Mouse (Mus musculus) heart, embryonic 14.5 days (tissue): ENCODE results near the gene Ttc23. TPM values are rescaled to one million over a fixed set of nuclear protein-coding genes. Genes with fewer than 3 reads are reported as not detected.

Source experiments
- ATAC-seq: fragments of 200-750 bp; cut with Nextera tagmentation; 2 replicates; pipeline ENCODE4 v1.8.0; 2017; ENCODE audit warnings: low read depth, moderate TSS enrichment; ENCODE audit not compliant: insufficient number of reproducible peaks, insufficient read depth, low FRiP score
- H3K27ac ChIP-seq, 2 experiments: fragments of 200-500 bp in 1 of 2; fragments of 300-500 bp in 1 of 2; sonication (generic) in 1 of 2; replicated peaks in 1 of 2; 2 replicates each; pipeline ENCODE4 v1.5.1; 2012 to 2014; ENCODE audit warnings: low read depth in 2 of 2, low read length in 2 of 2, control low read depth in 1 of 2, mild to moderate bottlenecking in 1 of 2, mixed read lengths in 1 of 2; ENCODE audit not compliant: control insufficient read depth in 1 of 2, insufficient read depth in 1 of 2
- H3K27me3 ChIP-seq: fragments of 300-500 bp; sonication (generic); 2 replicates; pipeline ENCODE4 v1.6.1; 2014; ENCODE audit warnings: mild to moderate bottlenecking, low read length, control low read depth; ENCODE audit not compliant: control insufficient read depth, insufficient read depth
- H3K36me3 ChIP-seq: fragments of 300-500 bp; sonication (generic); 2 replicates; pipeline ENCODE4 v1.6.1; 2014; ENCODE audit warnings: mild to moderate bottlenecking, control low read depth, low read length, mixed read lengths; ENCODE audit not compliant: control insufficient read depth, insufficient read depth
- H3K4me1 ChIP-seq, 2 experiments: fragments of 200-500 bp in 1 of 2; fragments of 300-500 bp in 1 of 2; sonication (generic) in 1 of 2; 2 replicates each; pipeline ENCODE4 v1.6.1; 2012 to 2014; ENCODE audit warnings: low read length in 2 of 2, control low read depth in 1 of 2, mixed read lengths in 1 of 2; ENCODE audit not compliant: control insufficient read depth in 2 of 2, insufficient read depth in 2 of 2
- H3K4me2 ChIP-seq: fragments of 300-500 bp; sonication (generic); 2 replicates; pipeline ENCODE4 v1.6.1; 2014; ENCODE audit warnings: mild to moderate bottlenecking, low read length
- H3K4me3 ChIP-seq, 2 experiments: fragments of 200-500 bp in 1 of 2; fragments of 300-500 bp in 1 of 2; sonication (generic) in 1 of 2; 2 replicates each; pipeline ENCODE4 v1.5.1; 2012 to 2014; ENCODE audit warnings: low read length in 2 of 2, mild to moderate bottlenecking in 2 of 2, control low read depth in 1 of 2, low read depth in 1 of 2, moderate library complexity in 1 of 2; ENCODE audit not compliant: control insufficient read depth in 1 of 2, insufficient read depth in 1 of 2
- H3K9ac ChIP-seq: fragments of 300-500 bp; sonication (generic); 2 replicates; pipeline ENCODE4 v1.6.1; 2014; ENCODE audit warnings: mild to moderate bottlenecking, low read length
- H3K9me3 ChIP-seq: fragments of 300-500 bp; sonication (generic); 2 replicates; pipeline ENCODE4 v1.6.1; 2016; ENCODE audit warnings: low read length, control low read depth; ENCODE audit not compliant: control insufficient read depth
- WGBS: fragments of 180-500 bp; shearing (Covaris S2); extraction: QIAGEN DNeasy Blood & Tissue Kit; methylation state at CpG from one replicate; pipeline ENCODE4 v1.1.7; 2014; 5-methylcytosine and 5-hydroxymethylcytosine counted together
- polyA plus RNA-seq: library from polyadenylated mRNA; unstranded; fragments of >200 nt; fragmentation: Nextera tagmentation; extraction: Ambion mirVana; gene quantifications from 2 replicates; pipeline ENCODE4 v1.2.1, GENCODE M21; 2014

The Ttc23 gene
- polyA plus RNA-seq, 1 experiment from 2014 or later: 20.9 TPM

DNA sequence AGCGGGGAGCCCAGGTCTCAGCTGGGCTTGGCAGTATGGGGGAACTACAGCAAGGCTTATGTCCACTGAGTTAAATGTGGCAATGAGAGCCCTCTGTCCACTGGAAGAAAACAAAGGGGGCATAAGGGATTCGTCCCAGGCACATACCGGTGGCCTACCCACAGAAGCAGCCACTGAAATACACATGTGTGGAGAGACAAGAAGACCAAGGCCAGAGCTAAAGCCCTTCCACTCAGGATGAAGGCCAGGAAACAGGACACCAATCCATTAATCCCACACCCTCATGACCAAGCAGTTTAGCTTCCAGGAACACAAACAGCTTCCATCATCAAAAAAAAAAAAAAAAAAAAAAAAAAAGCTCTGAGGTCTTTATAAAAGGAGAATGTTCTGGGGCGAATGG lies 93.2 kb downstream of the Ttc23 start:
- Histone ChIP-seq H3K36me3 (0 out of 2 replicates have a peak, but pooled peaks cover 5% of the 10 kb centered on the region), H3K4me2 (no peak overlapping the region), H3K27me3 (no peaks in the 10 kb centered on the region), H3K9ac (no peak overlapping the region), H3K9me3 (no peaks in the 10 kb centered on the region), H3K4me1 (peaks cover 21 to 24% of the 10 kb centered on the region in 2 experiments), H3K27ac (peak overlapping the region in 1 of 2 experiments; percentile 68; a peak in 1 of 4 replicates), H3K4me3 (no peak overlapping the region)
- WGBS: 80% methylated on average over 4 of the region's 4 CpGs
- ATAC-seq: no peak

DNA sequence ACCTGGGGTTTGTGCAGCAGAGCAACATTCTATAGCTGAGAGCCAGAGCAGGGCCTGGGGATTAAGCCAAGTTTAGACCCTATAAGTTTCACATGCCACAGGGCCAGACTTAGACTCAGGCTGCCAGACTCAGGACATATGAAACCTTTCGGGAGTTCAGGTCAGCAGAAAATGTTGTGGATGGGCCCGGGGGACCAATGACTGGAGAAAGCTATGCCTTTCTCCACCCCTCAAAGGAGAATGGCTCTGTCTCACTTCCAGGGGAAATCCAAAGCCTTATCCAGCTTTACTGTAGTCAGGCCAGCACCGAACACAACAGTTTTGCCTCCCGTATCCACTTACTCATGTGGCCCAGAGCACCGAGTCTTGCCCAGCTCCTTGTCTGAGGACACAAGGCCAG lies 93.6 kb downstream of the Ttc23 start:
- Histone ChIP-seq H3K4me2 (no peak overlapping the region), H3K9ac (peak overlapping the region; percentile 30; the same call in 1 of the 2 replicates), H3K4me3 (no peak overlapping the region), H3K4me1 (peaks cover 21 to 24% of the 10 kb centered on the region in 2 experiments), H3K36me3 (0 out of 2 replicates have a peak, but pooled peaks cover 5% of the 10 kb centered on the region), H3K27me3 (no peaks in the 10 kb centered on the region), H3K27ac (peak overlapping the region; percentile 68 to 87), H3K9me3 (no peaks in the 10 kb centered on the region)
- WGBS: 70% methylated on average over 5 of the region's 5 CpGs
- no peak for ATAC-seq

DNA sequence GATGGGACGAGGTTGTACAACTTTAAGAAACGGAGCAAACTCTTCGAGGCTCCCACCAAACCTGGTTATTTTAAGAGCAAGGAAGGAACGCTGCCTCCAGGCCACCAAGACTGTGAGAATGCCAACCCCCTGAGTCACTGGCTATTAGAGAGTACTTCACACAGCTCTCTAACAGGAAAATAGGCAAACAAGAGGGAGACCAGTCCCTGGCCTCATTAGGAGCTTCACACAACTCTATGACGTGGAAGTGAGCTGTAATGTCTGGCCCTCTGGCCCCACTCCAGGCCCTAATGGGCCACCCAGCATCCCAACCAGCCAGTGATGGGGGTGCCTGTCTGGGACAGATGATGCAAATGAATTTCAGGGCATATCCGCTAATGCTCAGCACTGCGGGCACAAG lies 94.5 kb downstream of the Ttc23 start:
- H3K4me2 ChIP-seq: peak overlapping the region; percentile 1; the same call in 1 of the 2 replicates
- 29% methylated on average over 7 of the region's 7 CpGs for WGBS
- H3K4me1 ChIP-seq: peaks cover 21 to 24% of the 10 kb centered on the region in 2 experiments
- peak; percentile 63 for ATAC-seq
- H3K9ac ChIP-seq: no peak overlapping the region
- H3K27me3 ChIP-seq: no peaks in the 10 kb centered on the region
- H3K36me3 ChIP-seq: no peaks in the 10 kb centered on the region
- no peaks in the 10 kb centered on the region for H3K9me3 ChIP-seq
- H3K27ac ChIP-seq: peak overlapping the region; percentile 68 to 87
- H3K4me3 ChIP-seq: no peak overlapping the region

DNA sequence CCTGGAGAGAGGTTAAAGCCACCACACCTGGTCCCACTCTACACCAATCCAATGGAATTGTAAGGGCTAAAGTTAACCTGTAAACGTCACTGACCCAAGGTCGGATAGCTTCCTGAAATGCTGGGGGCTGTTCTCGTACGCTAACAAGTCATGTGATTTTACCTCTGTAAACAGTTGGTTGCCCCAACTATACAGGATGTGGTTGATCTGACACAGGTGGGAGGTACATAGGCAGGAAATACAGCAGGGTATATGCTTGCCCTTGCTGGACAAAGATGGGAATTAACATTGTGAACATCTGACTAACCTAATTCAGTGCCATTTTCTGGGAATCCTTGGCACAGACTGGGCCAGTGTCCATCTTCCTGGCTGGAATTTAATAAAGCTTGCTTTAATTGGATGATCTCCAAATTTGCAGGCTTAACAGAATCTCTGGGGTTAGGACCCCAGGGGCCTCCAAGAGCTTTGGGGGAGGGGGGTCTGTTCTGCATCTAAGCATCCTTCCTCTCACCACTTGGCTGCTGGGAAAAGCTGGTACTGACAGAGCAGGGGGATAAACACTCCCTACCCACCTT lies 100.6 kb downstream of the Ttc23 start:
- Histone ChIP-seq H3K9ac (no peak overlapping the region), H3K27me3 (no peaks in the 10 kb centered on the region), H3K4me1 (no peaks in the 10 kb centered on the region; a peak in 1 of 4 replicates), H3K4me3 (no peak overlapping the region), H3K27ac (no peak overlapping the region), H3K4me2 (no peak overlapping the region), H3K9me3 (no peaks in the 10 kb centered on the region), H3K36me3 (no peaks in the 10 kb centered on the region)
- 84% methylated on average over 4 of the region's 4 CpGs for WGBS
- ATAC-seq: no peak

DNA sequence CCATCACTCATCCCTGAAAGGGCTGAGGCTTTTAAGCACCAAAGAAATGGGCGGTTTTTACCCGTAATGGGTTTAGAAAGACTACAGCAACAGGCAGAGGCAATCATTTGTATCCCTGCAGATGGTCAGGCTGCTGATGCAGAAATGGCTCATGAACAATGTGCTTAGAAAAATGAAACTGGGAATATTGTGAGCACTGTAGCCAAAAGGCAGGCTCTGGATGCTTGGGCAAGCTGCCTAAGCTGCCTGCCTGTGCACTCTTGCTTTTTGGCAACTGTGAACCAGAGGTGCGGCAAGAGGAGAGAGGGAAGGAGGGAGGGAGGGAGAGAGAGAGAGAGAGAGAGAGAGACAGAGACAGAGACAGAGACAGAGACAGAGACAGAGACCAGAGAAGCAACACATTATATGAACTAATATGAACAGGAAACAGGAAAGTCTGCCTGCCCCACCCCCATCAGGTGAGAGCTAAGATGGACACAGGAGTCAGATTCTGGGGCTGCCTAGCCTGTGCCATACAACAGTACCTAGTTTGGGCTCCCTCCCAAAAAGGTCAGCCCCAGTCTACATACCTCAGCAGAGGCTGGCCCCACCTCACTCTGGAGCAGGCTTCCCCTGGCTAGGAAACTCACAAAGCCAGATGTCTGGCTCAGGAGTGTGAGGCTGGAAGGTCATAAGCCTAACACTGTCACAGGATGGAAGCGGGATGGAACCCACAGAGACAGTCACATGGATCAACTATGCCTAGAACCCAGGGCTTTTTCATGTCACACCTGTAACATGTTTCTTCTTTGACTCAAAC lies 102.4 kb downstream of the Ttc23 start:
- no peak overlapping the region for H3K27ac ChIP-seq

DNA sequence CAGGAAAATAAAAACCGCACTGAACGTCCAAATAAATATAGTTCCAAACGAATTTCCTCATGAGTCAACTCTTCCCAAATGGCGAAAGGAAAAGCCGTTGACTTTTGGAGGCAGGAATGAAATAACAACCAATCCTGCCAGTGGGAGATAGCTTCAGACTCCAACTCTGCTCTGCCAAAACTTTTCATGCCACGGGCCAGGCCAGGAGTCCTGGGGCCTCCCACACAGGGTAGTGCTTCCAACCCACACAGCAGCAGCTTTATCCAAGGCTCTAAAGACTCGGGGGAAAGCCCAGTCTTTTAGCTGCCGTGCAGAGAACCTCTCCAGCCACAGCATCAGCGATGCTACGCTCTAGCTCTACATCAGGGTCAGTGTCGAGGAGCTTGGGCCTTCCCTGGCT lies 107.4 kb downstream of the Ttc23 start:
- H3K4me2 ChIP-seq: no peak overlapping the region
- no peak overlapping the region for H3K27ac ChIP-seq
- 64% methylated on average over 11 of the region's 11 CpGs for WGBS
- no peaks in the 10 kb centered on the region for H3K27me3 ChIP-seq
- no peak overlapping the region for H3K4me3 ChIP-seq
- H3K9me3 ChIP-seq: no peaks in the 10 kb centered on the region
- no peak overlapping the region for H3K9ac ChIP-seq
- peaks cover 0 to 3% of the 10 kb centered on the region in 2 experiments; a peak in 1 of 4 replicates for H3K4me1 ChIP-seq
- ATAC-seq: no peak
- H3K36me3 ChIP-seq: no peaks in the 10 kb centered on the region

More for the DNA sequence above, 102.4 kb downstream of the Ttc23 start:
- H3K9ac ChIP-seq: no peak overlapping the region
- H3K27me3 ChIP-seq: no peaks in the 10 kb centered on the region
- H3K4me1 ChIP-seq: no peaks in the 10 kb centered on the region; a peak in 1 of 4 replicates
- no peak for ATAC-seq
- 79% methylated on average over 4 of the region's 4 CpGs for WGBS
- no peaks in the 10 kb centered on the region for H3K9me3 ChIP-seq
- H3K36me3 ChIP-seq: no peaks in the 10 kb centered on the region
- no peak overlapping the region for H3K4me3 ChIP-seq
- H3K4me2 ChIP-seq: no peak overlapping the region

DNA sequence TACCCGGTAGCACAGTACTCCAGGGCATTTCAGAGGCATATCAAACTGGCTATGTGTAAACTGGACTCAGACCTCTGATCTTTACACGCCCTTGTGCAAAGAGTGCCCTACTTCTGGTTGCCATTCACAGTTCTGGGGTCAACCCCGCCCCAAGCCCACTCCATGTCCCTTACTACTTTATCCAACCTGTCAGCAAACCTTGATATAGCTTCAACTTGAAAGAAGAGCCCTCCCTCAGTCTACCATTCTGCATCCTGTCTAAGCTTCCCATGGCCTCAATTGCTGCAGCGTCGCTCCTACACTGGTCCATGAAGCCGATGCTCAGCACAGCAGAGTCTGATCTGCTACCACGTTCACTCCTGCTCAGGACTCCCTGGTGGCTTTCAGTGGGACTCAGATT lies 108.2 kb downstream of the Ttc23 start:
- no peak for ATAC-seq
- Histone ChIP-seq H3K27me3 (no peaks in the 10 kb centered on the region; the same call in 1 of the 2 replicates), H3K9me3 (no peaks in the 10 kb centered on the region), H3K9ac (no peak overlapping the region), H3K4me1 (peaks cover 0 to 5% of the 10 kb centered on the region in 2 experiments; a peak in 1 of 4 replicates), H3K4me3 (no peak overlapping the region), H3K27ac (no peak overlapping the region), H3K36me3 (no peaks in the 10 kb centered on the region), H3K4me2 (no peak overlapping the region)
- 85% methylated on average over 7 of the region's 7 CpGs for WGBS
